Mouse (Mus musculus): ENCODE measurements around the gene Pias4.
A peak's percentile ranks its signal among the peaks of the same experiment; 100 is the strongest.

Pias4 gene

DNA sequence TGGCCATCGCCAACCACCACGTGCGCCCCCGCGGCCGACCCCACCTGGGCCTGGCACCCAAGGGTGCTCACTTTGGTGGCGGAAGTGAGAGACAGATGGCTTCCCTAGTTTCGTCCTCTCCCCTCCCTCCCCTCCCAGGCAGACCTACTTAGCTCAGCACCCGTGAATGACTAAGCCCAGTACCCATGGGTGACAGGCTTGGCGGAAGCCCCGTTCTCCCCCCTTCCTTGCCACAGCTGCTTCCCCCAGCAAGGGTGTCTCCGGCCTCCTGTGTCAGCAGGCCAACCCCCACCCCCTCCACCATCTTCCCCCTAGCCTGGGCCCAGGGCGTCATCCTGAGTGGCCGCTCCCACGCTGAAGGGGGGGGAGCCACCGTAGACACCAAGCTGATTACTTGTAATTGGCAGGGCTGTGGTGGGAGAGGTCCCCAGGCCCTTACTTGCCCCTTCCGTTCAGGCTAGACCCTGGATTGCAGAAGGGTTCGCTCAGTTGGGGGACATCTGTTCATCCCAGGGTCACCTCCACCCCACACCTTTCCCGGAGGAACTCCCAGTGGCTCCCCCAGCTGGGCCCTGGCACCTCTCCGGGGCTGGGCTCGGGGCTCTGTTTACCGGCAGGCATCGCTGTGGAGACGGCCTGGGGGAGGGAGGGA is 29.5 kb downstream of the Pias4 start:
- DNase-seq (ENCODE audit: low spot score): no peak

DNA sequence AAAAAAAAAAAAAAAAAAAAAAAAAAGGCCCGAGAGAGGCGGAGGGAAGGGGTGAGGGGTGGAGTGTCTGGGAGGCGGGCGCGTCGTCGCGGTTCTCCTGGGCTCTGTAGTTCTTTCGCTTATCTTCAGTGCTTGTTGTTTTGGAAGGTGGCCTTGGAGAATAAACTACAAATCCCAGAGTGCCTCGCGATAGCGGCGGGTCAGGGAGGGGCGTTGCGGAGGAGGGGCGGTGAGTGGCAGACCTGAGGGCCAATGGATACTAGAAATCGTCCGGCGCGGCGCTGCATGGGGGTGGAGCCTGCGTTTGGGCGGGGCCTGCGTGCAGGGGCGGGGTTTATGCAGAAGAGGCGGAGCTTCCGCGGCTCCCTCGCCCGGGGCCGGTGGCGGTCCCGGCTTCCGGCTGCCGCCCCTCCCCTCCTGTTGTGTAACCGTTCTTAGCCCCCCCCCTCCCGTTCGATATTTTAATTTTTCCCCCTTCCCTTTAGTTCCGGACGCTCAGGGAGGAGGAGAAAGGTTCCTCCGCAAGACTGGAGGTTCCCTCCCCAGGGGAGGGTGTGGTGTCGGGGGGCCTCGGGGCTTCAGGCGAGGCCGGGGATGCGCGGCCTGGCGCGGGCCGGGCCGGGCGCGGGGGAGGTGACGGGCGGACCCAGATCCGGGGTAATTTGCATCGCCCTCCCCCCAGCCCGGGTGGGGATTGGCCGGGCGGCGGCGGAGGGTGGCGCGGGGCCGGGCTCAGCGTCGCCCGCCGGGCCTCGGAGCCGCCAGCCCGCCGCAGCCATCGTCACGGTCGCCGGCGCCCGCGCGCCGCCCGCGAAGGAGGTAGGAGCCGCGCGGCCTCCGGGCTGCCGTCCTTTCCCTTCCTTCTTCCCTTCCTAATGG is 30.2 kb downstream of the Pias4 start:
- peak; percentile 99 for DNase-seq (ENCODE audit: low spot score)

DNA sequence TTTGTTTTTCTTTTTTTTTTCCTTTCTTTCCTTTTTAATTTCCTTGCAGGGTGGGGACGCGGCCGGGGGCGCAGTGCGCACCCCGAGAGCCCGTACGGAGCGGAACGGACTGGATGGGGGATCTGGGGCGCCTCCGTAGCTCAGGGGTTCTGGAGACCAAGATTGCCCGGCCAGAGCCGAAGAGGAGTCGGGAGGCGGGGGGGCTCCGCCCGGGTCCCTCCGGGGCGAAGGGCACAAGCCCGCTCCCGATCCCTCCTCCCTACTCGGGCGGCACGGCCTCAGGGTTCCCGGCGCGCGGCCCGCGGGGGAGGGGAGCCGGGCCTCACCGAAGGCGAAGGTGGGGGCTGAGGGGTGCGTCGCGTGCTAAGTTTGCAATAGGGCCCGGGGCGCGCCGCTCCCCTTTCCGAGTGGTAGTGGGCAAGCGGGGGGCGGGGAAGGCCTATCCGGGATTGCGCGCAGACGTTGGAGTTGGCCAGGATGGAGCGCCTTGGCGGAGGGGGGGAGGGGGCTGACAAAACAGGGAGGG is 31.0 kb downstream of the Pias4 start:
- DNase-seq (ENCODE audit: low spot score): peak; percentile 81

DNA sequence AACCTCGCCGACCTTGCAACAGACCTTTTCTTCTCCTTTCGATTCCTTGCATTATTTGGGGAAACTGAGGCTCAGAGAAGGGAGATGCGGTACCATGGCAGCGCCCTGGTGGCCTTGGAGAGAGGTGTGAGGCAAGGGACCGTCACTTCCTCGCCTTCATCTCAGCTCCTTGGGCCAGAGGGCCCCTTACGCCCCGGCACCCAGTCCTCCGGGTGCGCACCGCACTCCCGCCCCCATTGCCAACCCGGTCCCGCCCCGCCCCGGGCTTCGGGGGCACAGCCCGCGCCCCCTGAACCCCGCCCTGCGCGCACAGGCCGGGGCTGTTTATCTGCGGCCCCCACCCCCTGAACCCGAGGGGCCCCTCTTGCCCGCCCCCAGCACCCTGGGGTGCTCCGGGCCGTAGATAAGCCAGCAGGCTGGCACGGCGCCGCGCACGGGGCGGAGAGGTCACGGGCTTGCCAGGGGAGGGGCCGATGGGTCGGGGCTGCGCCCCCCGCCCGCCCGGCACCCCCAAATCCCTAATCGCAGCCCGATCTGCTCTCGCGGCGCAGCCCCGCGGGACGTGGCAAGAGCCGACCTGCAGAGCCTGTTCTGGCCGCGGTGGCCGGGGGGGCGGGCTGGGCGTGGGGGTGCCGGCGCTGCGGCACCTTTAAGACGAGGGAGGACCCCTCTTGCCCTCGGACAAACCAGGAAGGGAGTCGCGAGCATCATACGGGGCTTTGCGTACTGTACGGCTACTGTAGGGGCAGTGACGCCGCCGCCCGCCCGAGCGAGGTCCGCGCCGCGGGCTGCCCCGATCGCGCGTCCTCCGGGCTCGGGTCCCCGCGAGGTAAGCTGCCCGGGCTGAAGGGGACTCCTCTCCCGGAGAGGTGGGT is 31.7 kb downstream of the Pias4 start:
- peak; percentile 71 for DNase-seq (ENCODE audit: low spot score)

DNA sequence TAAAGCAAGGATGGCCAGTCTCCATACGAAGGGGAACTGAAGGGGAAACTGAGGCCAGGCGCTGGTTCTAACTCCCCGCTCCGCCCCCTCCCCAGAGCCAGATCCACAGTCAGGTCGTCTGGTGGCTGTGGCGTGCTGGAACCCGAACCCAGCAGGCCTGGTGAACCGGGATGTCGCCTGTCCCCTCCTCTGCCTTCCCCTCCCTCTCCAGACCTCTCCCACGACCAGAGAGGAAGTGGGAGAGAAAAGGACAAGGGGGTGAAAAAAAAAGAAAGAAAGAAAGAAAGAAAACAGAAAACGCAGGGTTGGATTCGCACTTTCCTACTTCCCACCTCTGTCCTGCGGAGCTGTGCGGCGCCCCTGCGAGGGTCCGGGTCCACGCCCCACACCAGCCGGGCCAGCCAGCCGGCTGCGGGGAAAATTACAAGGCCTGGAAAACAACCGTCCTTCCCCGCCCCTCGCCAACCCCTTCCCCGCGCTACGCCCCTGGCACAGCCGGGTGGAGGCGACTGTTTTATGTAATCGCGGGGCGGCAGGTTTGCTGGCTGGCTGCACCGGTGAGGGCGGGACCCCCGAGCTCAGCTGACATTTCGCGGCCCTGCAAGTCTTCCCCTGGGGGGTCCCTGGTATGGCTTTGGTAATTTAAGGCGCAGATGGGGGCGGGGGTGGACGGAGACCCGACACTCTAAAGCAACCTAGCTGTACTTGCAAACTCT is 32.6 kb downstream of the Pias4 start, which contains the start of gene Zbtb7a:
Gene Zbtb7a (plus strand): TSS at position 255 of the 716 bp plus-strand sequence.
- DNase-seq (ENCODE audit: low spot score): no peak

DNA sequence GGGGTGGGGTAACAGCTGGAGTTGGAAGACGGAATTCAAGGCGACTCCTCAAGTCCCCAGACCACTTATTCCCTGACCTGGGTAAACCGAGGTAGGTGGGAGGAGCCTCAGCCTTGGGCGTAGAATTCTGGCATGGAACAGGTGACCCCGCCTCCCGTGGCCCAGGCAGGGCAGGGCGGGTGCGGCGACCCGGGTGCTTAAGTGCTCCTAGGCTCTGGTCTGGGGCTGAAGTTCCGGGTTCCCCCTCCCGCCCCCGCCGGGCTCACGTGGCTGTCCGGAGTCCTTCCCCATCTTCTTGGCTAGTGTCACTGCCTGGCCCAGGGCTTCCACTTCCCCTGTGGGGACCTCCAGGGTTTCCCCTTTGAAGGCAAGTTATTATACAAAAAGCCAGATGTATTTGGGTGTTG is 33.5 kb downstream of the Pias4 start:
- peak; percentile 72 for DNase-seq (ENCODE audit: low spot score)

DNA sequence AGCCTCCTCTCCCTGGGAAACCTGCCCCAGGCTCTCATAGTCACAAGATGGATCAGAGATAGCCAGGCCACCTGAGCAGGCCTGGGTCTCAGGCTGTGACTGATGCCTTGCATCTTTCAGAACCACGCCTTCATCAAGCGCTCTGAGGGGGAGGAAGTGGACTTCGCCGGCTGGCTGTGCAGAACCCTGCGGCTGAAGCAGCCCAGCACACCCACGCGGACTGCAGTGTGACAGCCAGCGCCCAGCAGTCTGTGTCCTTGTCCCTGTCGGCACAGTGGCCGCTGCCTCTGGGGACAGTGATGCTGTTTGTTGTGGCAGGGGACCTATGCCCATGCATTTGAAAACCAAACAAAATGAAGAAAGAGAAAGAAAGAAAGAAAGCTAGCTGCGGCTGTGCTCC is 44.2 kb downstream of the Pias4 start:
- DNase-seq (ENCODE audit: low spot score): no peak

DNA sequence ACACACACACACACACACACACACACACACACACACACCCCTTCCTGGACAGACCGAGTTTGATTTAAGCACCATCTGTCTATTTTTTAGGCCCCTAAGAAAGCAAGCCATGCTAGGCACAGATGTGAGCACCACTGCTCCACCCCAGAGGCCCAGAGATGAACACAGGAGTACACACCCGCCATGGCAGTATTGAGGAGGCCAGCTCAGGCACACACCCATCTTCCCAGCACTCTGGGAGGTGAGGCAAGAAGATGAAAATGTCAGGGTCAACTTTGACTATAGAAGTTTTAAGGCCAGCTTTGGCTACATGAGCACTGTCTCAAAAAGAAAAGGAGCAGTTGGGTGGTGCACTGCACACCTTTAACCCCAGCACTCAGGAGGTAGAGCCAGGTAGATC is 44.8 kb downstream of the Pias4 start:
- no peak for DNase-seq (ENCODE audit: low spot score)

DNA sequence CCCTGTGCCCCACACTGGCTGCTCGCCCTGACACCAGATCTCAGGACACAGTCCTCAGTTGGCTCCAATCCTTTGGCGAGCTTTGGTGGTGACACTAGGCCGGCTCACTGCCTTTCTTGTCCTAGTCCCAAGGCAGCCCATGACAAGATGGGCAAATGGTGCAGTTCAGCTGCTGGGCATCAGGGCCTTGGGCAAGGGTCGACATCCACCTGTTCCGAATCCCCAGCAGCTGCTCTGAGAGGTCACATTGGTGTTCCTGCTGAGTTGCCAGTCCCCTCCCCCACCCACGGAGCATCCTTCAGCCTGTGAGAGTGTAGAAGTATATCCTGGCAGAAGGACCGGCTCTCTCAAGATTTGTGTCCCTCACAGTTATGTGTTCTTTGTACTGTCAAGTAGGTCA is 47.1 kb downstream of the Pias4 start:
- DNase-seq (ENCODE audit: low spot score): no peak

DNA sequence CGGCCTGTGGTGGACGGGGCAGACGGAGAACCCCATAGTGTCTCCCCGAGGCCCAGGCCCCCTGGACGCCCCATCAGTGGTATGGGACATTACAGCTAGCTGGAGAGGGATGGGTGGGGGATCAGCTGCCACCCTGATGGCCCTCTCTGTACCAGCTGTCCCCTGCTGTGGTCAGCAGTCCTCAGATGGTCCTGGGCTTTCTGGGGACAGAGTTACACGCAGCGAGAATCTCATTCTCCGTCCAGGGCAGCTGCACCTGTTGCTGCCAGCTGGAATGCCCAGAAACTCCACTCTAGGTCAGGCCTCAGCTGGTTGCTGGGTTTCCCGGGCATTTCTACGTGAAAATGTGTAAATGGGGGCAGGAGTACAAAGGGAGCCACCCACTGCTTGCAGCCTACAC is 48.1 kb downstream of the Pias4 start:
- DNase-seq (ENCODE audit: low spot score): no peak

DNA sequence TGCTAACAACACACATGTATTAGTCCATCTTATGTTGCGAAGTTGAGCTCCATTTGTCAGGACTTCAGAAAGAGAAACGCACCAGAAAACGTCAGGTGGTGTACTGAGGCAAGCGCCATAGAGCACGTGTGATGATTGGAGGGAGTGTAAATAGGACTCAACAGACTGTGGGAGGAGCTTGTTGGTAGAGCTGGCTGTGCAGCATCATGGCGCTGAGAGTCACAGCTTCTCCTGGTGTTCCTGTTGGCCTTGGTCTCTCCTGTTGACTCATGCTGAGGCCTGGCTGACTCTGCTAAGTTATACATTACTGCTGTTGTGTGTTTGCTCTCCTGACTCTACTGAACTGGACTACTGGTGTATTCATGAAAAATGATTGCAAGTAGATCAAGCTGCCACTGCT is 54.8 kb downstream of the Pias4 start:
- no peak for DNase-seq (ENCODE audit: low spot score)

DNA sequence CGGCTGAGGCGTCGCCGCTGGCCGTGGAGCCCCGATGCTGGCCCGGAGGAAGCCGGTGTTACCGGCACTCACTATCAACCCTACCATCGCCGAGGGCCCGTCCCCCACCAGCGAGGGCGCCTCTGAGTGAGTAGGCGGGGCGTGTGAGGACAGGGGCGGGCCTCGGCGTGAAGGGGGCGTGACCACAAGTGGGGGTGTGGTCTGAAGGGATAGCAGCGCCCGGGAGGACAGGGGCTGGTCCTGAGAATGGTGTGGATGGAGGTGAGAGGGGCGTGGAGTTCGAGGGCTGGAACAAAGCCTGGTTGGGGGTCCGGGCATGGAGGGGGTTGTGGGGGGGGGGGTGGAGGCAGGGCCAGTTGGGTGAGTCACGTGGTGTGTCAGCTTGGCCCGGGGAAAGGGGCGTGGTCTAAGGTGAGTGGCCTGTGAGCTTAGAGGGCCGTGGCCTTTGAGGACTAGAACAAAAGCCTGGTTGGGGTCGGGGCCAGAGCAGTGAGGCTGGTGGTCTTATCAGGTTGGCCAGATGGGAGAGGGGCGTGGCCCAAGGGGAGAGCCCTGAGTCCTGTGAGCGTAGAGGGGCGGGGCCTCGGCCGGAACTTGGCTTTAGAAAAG is 61.5 kb downstream of the Pias4 start:
- peak; percentile 87 for DNase-seq (ENCODE audit: low spot score)

DNA sequence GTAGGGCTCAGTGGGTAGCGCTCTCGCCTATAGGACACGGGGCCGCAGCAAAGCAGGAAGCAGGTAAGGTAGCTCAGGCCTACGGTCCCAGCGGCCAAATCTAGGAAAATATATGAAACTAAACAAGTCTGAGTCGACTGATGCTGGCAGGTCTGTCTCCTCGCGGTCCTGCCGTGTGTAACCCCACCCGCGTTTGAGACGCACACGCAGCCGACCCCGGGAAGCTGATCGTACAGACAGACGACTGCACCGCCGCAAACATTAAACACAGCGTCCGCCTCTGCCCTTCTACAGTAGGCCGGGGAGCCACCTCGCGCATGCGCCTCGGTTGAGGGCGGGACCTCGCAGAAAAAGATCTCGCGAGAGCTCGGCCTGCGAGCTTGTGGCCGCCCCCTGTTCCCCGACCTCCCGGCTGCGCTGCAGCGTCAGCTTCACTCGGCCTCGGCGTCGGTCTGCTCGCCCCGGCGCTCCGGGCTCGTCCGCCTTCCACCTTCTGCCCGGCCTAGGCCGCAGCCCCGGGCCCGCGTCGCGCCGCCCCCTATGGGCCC is 62.1 kb downstream of the Pias4 start, which contains the start of gene Map2k2:
Gene Map2k2 (plus strand): TSS at position 351 of the 548 bp plus-strand sequence.
- DNase-seq (ENCODE audit: low spot score): peak; percentile 96

Measured in layer of hippocampus, adult 11-12 months (tissue).